Mouse (Mus musculus): Measurements from ENCODE around the gene Atg2a. TPM values are rescaled to one million over a fixed set of nuclear protein-coding genes. Genes with fewer than 3 reads are reported as not detected.

The Atg2a gene
- total and polyA plus RNA-seq, 3 experiments, result 2.8 to 13.9 (median 9.5) TPM

GRCm38 (mm10) chr19:6233647-6234046, 7.8 kb upstream of the Atg2a start:
- TF ChIP-seq E2F4 (IDR thresholded peaks at IDR 0.05; ENCODE audit: insufficient replicate concordance, low read depth, low read length), result no peak
- TF ChIP-seq TCF12 (IDR thresholded peaks at IDR 0.05; ENCODE audit: low read depth, low read length), result no peak
- no peak for TF ChIP-seq PAX5 (IDR thresholded peaks at IDR 0.05; ENCODE audit: low read length)
- no peak for TF ChIP-seq MYC (IDR thresholded peaks at IDR 0.05; ENCODE audit: low read depth, low read length)
- no peak for TF ChIP-seq ZMIZ1 (IDR thresholded peaks at IDR 0.05; ENCODE audit: low read depth, low read length)
- no peak for TF ChIP-seq NELFE (IDR thresholded peaks at IDR 0.05; ENCODE audit: low read depth, low read length)
- no peak for TF ChIP-seq JUN (IDR thresholded peaks at IDR 0.05; ENCODE audit: insufficient read depth, low read depth, low read length)
- no peak for TF ChIP-seq EP300 (IDR thresholded peaks at IDR 0.05; ENCODE audit: low read length)
- no peak for TF ChIP-seq ELF1 (IDR thresholded peaks at IDR 0.05; ENCODE audit: low read depth, low read length)
- dilution Hi-C loops (cut with MboI; ENCODE audit: extremely low pct_ligation_motif_present, extremely low pct_unique_long_range_greater_than_20kb, low sequenced_read_pairs) (no loop called here), in situ Hi-C loops (cut with MboI; ENCODE audit: low pct_ligation_motif_present, low pct_unique_long_range_greater_than_20kb, low sequenced_read_pairs) (loop anchor here (5.0 kb wide), 1 partner anchor 76 kb away; no protein-coding TSS in a partner anchor)
- H3K36me3 ChIP-seq (replicated peaks in 1 of 2; ENCODE audit: control insufficient read depth in 1 of 2, insufficient read depth in 1 of 2, low read length in 1 of 2), result peaks cover 9 to 25% of the 10 kb centered on the region in 2 experiments
- H3K4me3 ChIP-seq (replicated peaks in 1 of 3; ENCODE audit: low read depth in 2 of 3, low read length in 2 of 3, poor library complexity in 1 of 3), result no peak overlapping the region
- no peaks in the 10 kb centered on the region for H3K79me2 ChIP-seq (replicated peaks; ENCODE audit: control insufficient read depth, extremely low read depth, insufficient read depth, poor library complexity, severe bottlenecking)
- no peak overlapping the region for H3K9ac ChIP-seq (ENCODE audit: insufficient read depth, low read depth)
- no peaks in the 10 kb centered on the region for H3K27me3 ChIP-seq (replicated peaks)
- no peak for DNase-seq (ENCODE audit: extremely low read depth)
- H3K4me1 ChIP-seq (ENCODE audit: control insufficient read depth in 1 of 2, insufficient read depth in 2 of 2), result peaks cover under 1 to 18% of the 10 kb centered on the region in 2 experiments; a peak in 2 of 4 replicates
- H3K9me3 ChIP-seq (replicated peaks; ENCODE audit: low read length), result no peaks in the 10 kb centered on the region
- H3K27ac ChIP-seq (ENCODE audit: insufficient read depth, low read depth), result no peak overlapping the region
- H3K4me2 ChIP-seq (ENCODE audit: insufficient read depth, low read depth, poor library complexity, severe bottlenecking), result no peak overlapping the region

GRCm38 (mm10) chr19:6234337-6235083, 7.0 kb upstream of the Atg2a start:
- in situ Hi-C loops (cut with MboI; ENCODE audit: low pct_ligation_motif_present, low pct_unique_long_range_greater_than_20kb, low sequenced_read_pairs) (loop anchor here (5.0 kb wide), 1 partner anchor 77 kb away; no protein-coding TSS in a partner anchor), dilution Hi-C loops (cut with MboI; ENCODE audit: extremely low pct_ligation_motif_present, extremely low pct_unique_long_range_greater_than_20kb, low sequenced_read_pairs) (no loop called here)
- no peak for DNase-seq (ENCODE audit: extremely low read depth)
- H3K79me2 ChIP-seq (replicated peaks; ENCODE audit: control insufficient read depth, extremely low read depth, insufficient read depth, poor library complexity, severe bottlenecking), result no peaks in the 10 kb centered on the region
- no peaks in the 10 kb centered on the region for H3K9me3 ChIP-seq (replicated peaks; ENCODE audit: low read length)
- H3K27ac ChIP-seq (ENCODE audit: insufficient read depth, low read depth), result no peak overlapping the region
- no peak overlapping the region for H3K4me3 ChIP-seq (replicated peaks in 1 of 3; ENCODE audit: low read depth in 2 of 3, low read length in 2 of 3, poor library complexity in 1 of 3)
- H3K4me1 ChIP-seq (ENCODE audit: control insufficient read depth in 1 of 2, insufficient read depth in 2 of 2), result peaks cover 0 to 16% of the 10 kb centered on the region in 2 experiments; a peak in 2 of 4 replicates
- no peak overlapping the region for H3K9ac ChIP-seq (ENCODE audit: insufficient read depth, low read depth)
- no peaks in the 10 kb centered on the region for H3K27me3 ChIP-seq (replicated peaks)
- peaks cover 5 to 17% of the 10 kb centered on the region in 2 experiments for H3K36me3 ChIP-seq (replicated peaks in 1 of 2; ENCODE audit: control insufficient read depth in 1 of 2, insufficient read depth in 1 of 2, low read length in 1 of 2)
- H3K4me2 ChIP-seq (ENCODE audit: insufficient read depth, low read depth, poor library complexity, severe bottlenecking), result peak overlapping the region; percentile 85; the same call in 1 of the 2 replicates
- TF ChIP-seq ZMIZ1 (IDR thresholded peaks at IDR 0.05; ENCODE audit: low read depth, low read length) (no peak), NELFE (IDR thresholded peaks at IDR 0.05; ENCODE audit: low read depth, low read length) (no peak), POLR2A (IDR thresholded peaks at IDR 0.05; ENCODE audit: low read depth, low read length) (no peak), EP300 (IDR thresholded peaks at IDR 0.05; ENCODE audit: low read length) (no peak), MAZ (IDR thresholded peaks at IDR 0.05; ENCODE audit: low read depth, low read length) (no peak), SIN3A (IDR thresholded peaks at IDR 0.05; ENCODE audit: low read length) (no peak), CHD2 (IDR thresholded peaks at IDR 0.05; ENCODE audit: low read length) (no peak), JUND (conservative IDR thresholded peaks at IDR 0.05; ENCODE audit: low read depth, low read length) (no peak), ETS1 (conservative IDR thresholded peaks at IDR 0.05; ENCODE audit: low read depth, low read length) (no peak), MXI1 (IDR thresholded peaks at IDR 0.05; ENCODE audit: low read depth, low read length) (no peak), KAT2A (IDR thresholded peaks at IDR 0.05; ENCODE audit: insufficient replicate concordance, low read length) (no peak), ELF1 (IDR thresholded peaks at IDR 0.05; ENCODE audit: low read depth, low read length) (no peak), E2F4 (IDR thresholded peaks at IDR 0.05; ENCODE audit: insufficient replicate concordance, low read depth, low read length) (no peak), CTCF (conservative IDR thresholded peaks at IDR 0.05 in 1 of 2, IDR thresholded peaks at IDR 0.05 in 1 of 2; ENCODE audit: low read depth in 2 of 2, low read length in 2 of 2) (no peak), ZKSCAN1 (IDR thresholded peaks at IDR 0.05; ENCODE audit: borderline replicate concordance, low read depth, low read length) (no peak), POLR2AphosphoS2 (IDR thresholded peaks at IDR 0.05; ENCODE audit: low read depth, low read length) (no peak), GABPA (IDR thresholded peaks at IDR 0.05; ENCODE audit: insufficient replicate concordance, low read depth, low read length) (no peak)
